Mouse (Mus musculus) bone marrow macrophage, adult 2 months (primary cell): Measurements from ENCODE around the gene Gm8994. TPM values are rescaled to one million over a fixed set of nuclear protein-coding genes. Genes with fewer than 3 reads are reported as not detected.

Source experiments
- H3K27ac ChIP-seq: 2 replicates; pipeline ENCODE4 v1.5.1; 2012; ENCODE audit warnings: low read depth, low read length; ENCODE audit not compliant: insufficient read depth
- H3K4me1 ChIP-seq: 2 replicates; pipeline ENCODE4 v1.6.1; 2012; ENCODE audit warnings: low read length; ENCODE audit not compliant: control insufficient read depth, insufficient read depth
- H3K4me3 ChIP-seq: 2 replicates; pipeline ENCODE4 v1.5.1; 2012; ENCODE audit warnings: mild to moderate bottlenecking, low read length, moderate library complexity; ENCODE audit not compliant: insufficient read depth
- CTCF ChIP-seq: IDR thresholded peaks from 2 replicates; pipeline ENCODE4 v1.5.1; 2012; ENCODE audit warnings: low read depth, mild to moderate bottlenecking, low read length, moderate library complexity
- POLR2A ChIP-seq: IDR thresholded peaks from 2 replicates; pipeline ENCODE4 v1.6.1; 2012; ENCODE audit warnings: mild to moderate bottlenecking, low read depth, low read length, borderline replicate concordance
- polyA plus RNA-seq: library from polyadenylated mRNA; stranded (reverse); fragments of >200 nt; gene quantifications from 2 replicates; pipeline ENCODE4 v1.2.4, GENCODE M21; 2012; ENCODE audit not compliant: missing spikeins, insufficient read depth, insufficient read length

The Gm8994 gene
- polyA plus RNA-seq, 1 experiment, result 0.91 TPM

DNA sequence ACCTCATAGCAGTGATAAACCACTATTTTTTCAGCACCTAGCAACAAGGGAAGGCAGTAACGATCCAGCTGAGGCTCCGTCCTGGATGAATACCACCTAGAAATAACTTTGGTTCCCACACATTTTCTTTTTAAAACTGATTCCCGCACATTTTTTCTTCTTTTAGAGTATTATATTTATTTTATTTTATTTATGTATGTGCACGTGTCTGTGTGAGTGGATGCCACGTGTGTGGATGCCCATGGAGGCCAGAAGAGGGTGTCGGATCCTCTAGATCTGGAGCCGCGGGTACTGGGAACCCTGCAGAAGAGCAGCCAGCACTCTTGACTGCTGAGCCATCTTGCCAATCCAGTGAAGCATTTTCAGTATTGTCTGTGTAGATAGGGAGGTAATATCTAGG is 36.0 kb downstream of the Gm8994 start:
- no peak overlapping the region for H3K27ac ChIP-seq
- no peak for TF ChIP-seq POLR2A
- TF ChIP-seq CTCF, result no peak
- H3K4me3 ChIP-seq, result no peak overlapping the region
- no peaks in the 10 kb centered on the region for H3K4me1 ChIP-seq

DNA sequence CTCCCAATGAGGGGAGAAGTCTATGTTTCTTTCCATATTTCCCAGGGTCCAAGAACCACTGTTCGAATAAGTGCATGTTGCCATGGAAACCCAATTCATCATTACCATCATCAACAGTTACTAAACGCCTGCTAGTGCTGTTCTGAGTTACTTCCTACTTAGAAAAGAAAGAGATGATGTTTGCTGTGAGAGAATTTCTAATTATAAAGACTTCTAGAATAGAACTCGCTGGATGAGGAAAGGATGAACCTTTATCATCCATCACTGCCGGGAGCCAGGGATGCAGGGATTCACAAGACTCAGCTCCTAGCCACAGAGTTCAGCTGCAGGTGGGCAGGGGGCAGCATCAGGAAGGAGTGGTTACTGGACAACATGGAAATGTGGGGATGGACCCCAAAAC is 36.7 kb downstream of the Gm8994 start:
- no peak overlapping the region for H3K27ac ChIP-seq
- TF ChIP-seq POLR2A, result no peak
- TF ChIP-seq CTCF, result no peak
- H3K4me3 ChIP-seq, result no peak overlapping the region

DNA sequence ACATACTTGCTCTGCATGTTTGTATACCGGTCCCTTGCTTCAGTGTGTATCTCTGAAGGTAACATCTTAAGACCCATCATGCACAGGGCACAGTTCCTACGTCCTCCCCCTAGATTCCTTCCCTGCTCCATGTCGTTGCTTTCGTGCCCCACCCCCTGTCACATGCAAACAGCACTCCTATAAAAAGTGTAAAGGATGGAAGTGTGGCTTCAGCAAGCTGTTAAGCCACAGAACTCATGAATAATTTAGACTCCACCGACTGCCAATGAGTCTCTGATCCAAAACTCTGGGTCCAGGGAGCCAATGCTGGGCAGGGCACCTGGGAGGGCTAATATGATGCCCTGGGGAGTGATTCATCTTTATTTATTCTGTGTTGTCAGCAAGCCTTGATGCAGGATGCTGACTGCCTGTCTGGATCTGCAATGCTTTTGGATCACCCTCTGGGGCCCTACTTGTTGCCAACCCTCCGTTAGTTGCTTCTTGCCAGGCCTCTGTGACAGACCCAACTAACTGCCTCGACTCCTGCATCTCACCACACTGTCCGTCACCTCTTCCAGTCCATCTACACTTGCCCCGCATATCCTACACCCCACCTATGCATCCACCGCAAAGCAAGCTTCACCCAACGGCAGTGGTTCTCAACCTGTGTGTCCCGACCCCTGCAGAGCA is 37.2 kb downstream of the Gm8994 start:
- no peak for TF ChIP-seq CTCF
- no peak for TF ChIP-seq POLR2A
- Histone ChIP-seq H3K4me3 (no peak overlapping the region), H3K27ac (no peak overlapping the region), H3K4me1 (no peaks in the 10 kb centered on the region)

More for the DNA sequence above, 36.7 kb downstream of the Gm8994 start:
- no peaks in the 10 kb centered on the region for H3K4me1 ChIP-seq

DNA sequence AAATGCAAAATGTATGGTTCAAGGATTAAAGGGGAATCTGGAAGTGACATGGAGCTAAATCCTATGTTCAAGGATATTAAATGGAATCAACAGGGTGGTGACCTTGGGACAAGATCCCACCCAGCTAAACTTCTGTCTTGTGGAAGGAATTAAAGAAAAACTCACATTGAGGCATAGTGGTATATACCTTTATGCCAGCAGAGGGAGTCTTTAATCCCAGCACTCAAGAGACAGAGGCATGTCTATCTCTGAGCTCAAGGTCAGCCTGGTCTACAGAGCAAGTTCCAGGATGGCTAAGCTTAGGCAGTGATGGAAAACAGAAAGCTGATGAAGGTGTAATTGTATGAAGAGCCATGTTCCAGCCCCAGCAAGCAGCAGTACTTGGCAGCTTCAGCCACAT is 48.8 kb downstream of the Gm8994 start:
- no peak for TF ChIP-seq POLR2A
- no peak for TF ChIP-seq CTCF
- H3K4me1 ChIP-seq, result no peaks in the 10 kb centered on the region
- H3K4me3 ChIP-seq, result no peak overlapping the region
- no peak overlapping the region for H3K27ac ChIP-seq

Other genes starting within 250 kb of the Gm8994 start
- gene Grin2b, start 154.0 kb upstream of the Gm8994 start, polyA plus RNA-seq, result not detected in 2 replicates
- gene E330021D16Rik, start 88.0 kb downstream of the Gm8994 start, polyA plus RNA-seq, result not detected in 2 replicates
- gene Atf7ip, start 178.6 kb downstream of the Gm8994 start, polyA plus RNA-seq, result 34.7 and 37.2 TPM in 2 replicates